Mouse (Mus musculus): ENCODE measurements around the gene Sav1.

Gene Sav1

GRCm38 (mm10) chr12:69962468-69962867 is 24.3 kb downstream of the Sav1 start:
- peak; percentile 49 to 76 for DNase-seq (ENCODE audit: low spot score in 2 of 2)

GRCm38 (mm10) chr12:69957378-69957777 is 29.4 kb downstream of the Sav1 start:
- DNase-seq (ENCODE audit: low spot score in 2 of 2): no peak

GRCm38 (mm10) chr12:69947502-69947901 is 39.3 kb downstream of the Sav1 start:
- no peak for DNase-seq (ENCODE audit: low spot score in 2 of 2)

- no peak for DNase-seq (ENCODE audit: low spot score in 2 of 2)
Observed at GRCm38 (mm10) chr12:69945861-69946260, 40.9 kb downstream of the Sav1 start.

GRCm38 (mm10) chr12:69941655-69942329 is 45.0 kb downstream of the Sav1 start:
- DNase-seq (ENCODE audit: low spot score in 2 of 2): no peak

- peak; percentile 18 to 58 for DNase-seq (ENCODE audit: low spot score in 2 of 2)
Observed at GRCm38 (mm10) chr12:69939291-69939690, 47.5 kb downstream of the Sav1 start.

- no peak for DNase-seq (ENCODE audit: low spot score in 2 of 2)
Observed at GRCm38 (mm10) chr12:69937731-69938130, 49.1 kb downstream of the Sav1 start.

GRCm38 (mm10) chr12:69926716-69927115 is 60.1 kb downstream of the Sav1 start:
- DNase-seq (ENCODE audit: low spot score in 2 of 2): peak in 1 of 2 experiments; percentile 16

GRCm38 (mm10) chr12:69924012-69924411 is 62.8 kb downstream of the Sav1 start:
- DNase-seq (ENCODE audit: low spot score in 2 of 2): peak; percentile 29 to 65

GRCm38 (mm10) chr12:69923603-69924002 is 63.2 kb downstream of the Sav1 start:
- DNase-seq (ENCODE audit: low spot score in 2 of 2): no peak

GRCm38 (mm10) chr12:69923128-69923527 is 63.7 kb downstream of the Sav1 start:
- DNase-seq (ENCODE audit: low spot score in 2 of 2): no peak

- no peak for DNase-seq (ENCODE audit: low spot score in 2 of 2)
Observed at GRCm38 (mm10) chr12:69922099-69922498, 64.7 kb downstream of the Sav1 start.

- no peak for DNase-seq (ENCODE audit: low spot score in 2 of 2)
Observed at GRCm38 (mm10) chr12:69917870-69918269, 68.9 kb downstream of the Sav1 start.
